Mouse (Mus musculus): ENCODE results near the gene Zfp101. TPM values are rescaled to one million over a fixed set of nuclear protein-coding genes. Genes with fewer than 3 reads are reported as not detected.

The Zfp101 gene
- 1 to 10 TPM; 6.0 to 8.0 TPM for total RNA-seq (2023)

DNA sequence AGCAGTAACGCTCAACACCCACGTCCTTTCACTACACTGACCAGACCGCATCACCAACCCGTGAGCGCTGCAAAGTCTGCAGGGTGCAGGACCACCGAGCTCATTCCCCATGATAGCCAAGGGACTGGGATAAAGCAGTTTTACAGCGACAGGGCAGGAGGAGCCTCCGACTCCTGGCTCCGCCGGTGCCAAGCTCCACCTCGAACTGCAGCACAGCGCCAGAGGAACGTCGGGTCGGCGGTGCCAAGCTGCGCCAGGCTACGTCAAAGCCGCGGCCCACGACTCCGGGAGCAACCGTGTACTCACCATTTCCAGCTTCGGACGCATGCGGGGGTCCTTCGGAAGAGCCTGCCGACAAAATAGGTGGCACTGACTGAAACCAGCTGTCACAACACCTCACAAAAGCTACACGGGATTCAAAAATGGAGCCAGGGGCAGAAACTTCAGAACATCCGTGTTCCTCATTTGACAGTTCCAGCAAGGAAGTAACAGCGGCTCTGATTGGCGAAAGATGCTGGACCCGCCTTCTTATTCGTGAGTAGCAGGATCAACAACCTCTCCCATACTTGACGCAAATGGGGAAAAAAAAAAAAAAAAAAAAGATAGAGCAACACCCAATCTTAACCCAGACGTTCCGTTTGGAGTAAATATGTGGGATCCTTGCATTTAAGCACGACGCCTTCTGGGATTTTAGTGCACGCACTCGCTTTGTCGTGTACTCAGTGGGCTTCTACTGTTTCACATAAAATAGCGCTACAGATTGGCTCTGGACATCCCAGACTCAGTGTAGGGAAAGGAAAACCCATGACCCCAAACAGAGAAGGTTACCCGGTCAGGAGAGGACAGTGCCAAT, at the start of gene Zfp101:
Gene Zfp101 (minus strand): TSS at position 460 of the 853 bp plus-strand sequence.

DNA sequence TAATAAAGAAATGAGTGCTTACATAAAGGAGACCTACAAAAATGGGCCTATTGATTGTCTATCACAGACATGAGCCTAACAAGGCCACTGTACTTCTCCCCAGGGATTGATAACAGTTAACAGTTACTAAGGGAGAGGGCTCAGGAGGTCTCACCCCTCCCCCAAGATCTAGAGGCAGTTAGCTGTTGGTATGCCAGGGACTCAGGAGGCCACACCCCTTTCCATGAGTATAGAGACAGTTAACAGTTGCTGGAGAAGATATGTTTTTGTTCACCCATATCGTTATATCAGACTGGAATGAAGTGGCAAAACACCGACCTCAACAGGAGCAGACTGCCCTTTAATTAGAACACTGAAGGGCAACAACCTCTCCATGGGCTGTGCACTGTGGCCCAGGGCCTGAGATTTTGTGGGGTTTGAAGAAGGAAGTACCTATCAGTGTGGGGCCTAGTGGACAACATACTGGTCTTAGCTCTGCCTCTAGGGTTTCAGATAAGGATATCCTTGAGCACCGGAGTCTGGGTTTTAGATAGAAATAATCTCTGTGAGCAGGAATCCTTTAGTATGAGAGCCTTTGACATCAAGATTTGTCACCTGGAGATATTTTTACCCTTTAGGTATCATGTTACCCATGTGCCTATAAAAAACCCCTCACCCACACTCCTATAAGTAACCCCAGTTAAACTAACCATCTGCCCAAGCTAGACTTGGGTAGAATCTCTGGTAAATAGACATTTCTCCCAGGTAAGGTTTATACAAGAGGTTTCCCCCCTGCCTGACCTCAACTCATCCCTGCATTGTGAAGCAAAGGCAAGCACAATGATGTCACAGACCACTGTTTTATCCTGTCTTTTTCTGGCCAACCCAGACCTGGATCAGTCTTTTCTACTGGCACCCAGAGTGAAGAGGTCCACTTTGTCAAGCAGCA, 37.8 kb upstream of the Zfp101 start, which contains the start of gene Actl9:
Gene Actl9 (plus strand): TSS at position 878 of the 928 bp plus-strand sequence.

DNA sequence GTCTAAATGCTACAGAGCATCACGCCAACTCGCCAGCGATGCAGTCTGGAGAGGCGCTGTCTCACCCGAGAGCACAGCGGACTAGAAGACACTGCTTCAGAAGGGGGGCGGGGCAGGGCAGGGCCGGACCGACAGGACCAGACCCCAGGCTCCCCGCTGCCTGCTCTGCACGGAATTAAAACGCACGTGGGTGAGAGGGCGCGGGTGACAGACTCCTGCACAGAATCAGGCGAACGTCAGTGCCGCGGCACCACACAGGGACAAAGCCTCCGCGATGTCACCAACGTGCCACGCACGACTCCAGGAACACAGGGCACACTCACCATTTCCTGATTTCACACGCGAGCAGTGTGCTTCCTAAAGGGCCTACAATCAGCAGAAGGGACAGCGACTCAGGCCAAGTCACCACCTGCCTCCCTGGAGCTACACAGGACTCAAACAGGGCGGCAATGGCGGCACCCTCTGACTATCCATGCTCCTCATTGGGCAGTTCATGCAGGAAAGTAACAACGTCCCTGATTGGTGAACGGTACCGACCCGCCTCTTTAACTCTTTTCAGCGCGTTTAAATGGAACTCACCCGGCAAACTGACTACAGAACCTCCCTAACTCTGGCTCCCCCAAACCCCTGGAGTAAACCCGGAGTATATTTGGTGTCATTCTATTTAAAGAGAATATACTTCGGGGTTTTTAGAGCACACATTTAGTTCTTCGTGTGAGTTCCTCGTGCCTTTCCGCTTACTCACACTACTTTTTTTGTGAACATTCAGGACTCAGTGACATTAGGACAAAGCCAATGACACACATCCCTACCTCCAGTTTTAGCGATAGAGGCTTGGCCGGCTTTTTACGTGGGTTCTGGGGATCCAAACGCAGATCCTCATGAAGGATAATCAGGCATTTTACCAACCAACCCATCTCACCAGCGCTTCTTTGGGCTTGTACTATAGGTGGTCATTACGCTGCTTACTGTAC, 35.7 kb downstream of the Zfp101 start, which contains the start of gene Zfp81:
Gene Zfp81 (minus strand): TSS at position 468 of the 974 bp plus-strand sequence.

Other genes with a start within 250 kb of the Zfp101 start
- gene Olfr55, start 226.2 kb downstream of the Zfp101 start, total RNA-seq (2023) = not detected
- not detected for gene Olfr239, start 203.3 kb downstream of the Zfp101 start, total RNA-seq (2023)
- gene Olfr1564, start 173.0 kb downstream of the Zfp101 start, total RNA-seq (2023) = not detected
- gene Zfp955a, start 139.5 kb downstream of the Zfp101 start, total RNA-seq (2023) = 1 to 10 TPM; 2.4 to 2.9 TPM
- under 1 TPM in 1 of 2 experiments, not detected in 1; 0.11 TPM for gene Olfr63, start 130.0 kb downstream of the Zfp101 start, total RNA-seq (2023)
- gene Zfp955b, start 105.1 kb downstream of the Zfp101 start, total RNA-seq (2023) = 1 to 10 TPM; 2.5 to 2.6 TPM
- 1 to 10 TPM; 4.1 to 6.0 TPM for gene Zfp81, start 35.8 kb downstream of the Zfp101 start, total RNA-seq (2023)
- not detected for gene Actl9, start 38.3 kb upstream of the Zfp101 start, total RNA-seq (2023)
- 10 to 100 TPM; 41.3 to 45.8 TPM for gene Adamts10, start 129.6 kb upstream of the Zfp101 start, total RNA-seq (2023)
- 100 to 1,000 TPM; 487 to 492 TPM for gene Myo1f, start 161.1 kb upstream of the Zfp101 start, total RNA-seq (2023)
- 10 to 100 TPM; 57.2 to 61.6 TPM for gene Zfp414, start 234.4 kb upstream of the Zfp101 start, total RNA-seq (2023)
- 100 to 1,000 TPM; 300 to 315 TPM for gene Pram1, start 243.4 kb upstream of the Zfp101 start, total RNA-seq (2023)

All from neutrophil, adult 83 days (primary cell).